Mouse (Mus musculus): ENCODE measurements around the gene Zc3h7a.

GRCm38 (mm10) chr16:11174671-11175081 lies 1.5 kb downstream of the Zc3h7a start:
- TF ChIP-seq CTCF (IDR thresholded peaks at IDR 0.05; ENCODE audit: borderline replicate concordance, insufficient read depth, low read length), result no peak
- no peak for TF ChIP-seq POLR2A (IDR thresholded peaks at IDR 0.05; ENCODE audit: low read depth, low read length)
